Mouse (Mus musculus) brain, embryonic 14.5 days (tissue): ENCODE data around the gene Olfr381. TPM values are rescaled to one million over a fixed set of nuclear protein-coding genes. Genes with fewer than 3 reads are reported as not detected.
"Not testable (repeated sequence)": the region's sequence is repeated elsewhere in the genome, so short reads cannot be mapped to it uniquely, and the experiment has no call there.

Source experiments
- DNase-seq: peaks from one replicate; pipeline ENCODE4 v3.0.0-alpha.2; 2011; ENCODE audit warnings: low read depth
- CTCF ChIP-seq: fragments of 200-500 bp; IDR thresholded peaks from 2 replicates; pipeline ENCODE4 v1.5.1; 2012; ENCODE audit warnings: inconsistent platforms, mild to moderate bottlenecking, moderate library complexity, borderline replicate concordance; ENCODE audit not compliant: insufficient read depth, insufficient read length; ENCODE audit errors: extremely low read depth
- POLR2A ChIP-seq: fragments of 200-500 bp; IDR thresholded peaks from 2 replicates; pipeline ENCODE4 v1.6.1; 2012; ENCODE audit warnings: mild to moderate bottlenecking, inconsistent platforms, borderline replicate concordance; ENCODE audit not compliant: poor library complexity, insufficient read depth, insufficient read length, severe bottlenecking; ENCODE audit errors: extremely low read depth
- polyA plus RNA-seq: library from polyadenylated mRNA; depleted of rRNA; stranded (reverse); fragments of >200 nt; gene quantifications from 2 replicates; pipeline ENCODE4 v1.2.3, GENCODE M21; 2012; rRNA removed

The Olfr381 gene
- not detected in 2 replicates for polyA plus RNA-seq

GRCm38 (mm10) chr11:73491503-73491902 lies at the start of gene Olfr381:
Olfr381 (minus strand) TSS chr11:73491603.
- TF ChIP-seq CTCF: no peak
- no peak for TF ChIP-seq POLR2A
- no peak for DNase-seq

GRCm38 (mm10) chr11:73528971-73529370 lies 37.6 kb upstream of the Olfr381 start:
- DNase-seq: not testable (repeated sequence)

- no peak for DNase-seq
- TF ChIP-seq CTCF: no peak
- TF ChIP-seq POLR2A: no peak
Measured at GRCm38 (mm10) chr11:73517097-73517496, 25.7 kb upstream of the Olfr381 start, which contains the start of gene Olfr382. Olfr382 (minus strand) TSS chr11:73517197.

- no peak for DNase-seq
Measured at GRCm38 (mm10) chr11:73457408-73457807, 34.0 kb downstream of the Olfr381 start, which contains the start of gene Olfr380. Olfr380 (minus strand) TSS chr11:73457508.

More at GRCm38 (mm10) chr11:73457408-73457807, 34.0 kb downstream of the Olfr381 start, which contains the start of gene Olfr380:
- TF ChIP-seq CTCF (no peak), POLR2A (no peak)

Other genes starting within 250 kb of the Olfr381 start
- gene Trpv3, start 224.2 kb downstream of the Olfr381 start, polyA plus RNA-seq: 0.14 and 0.27 TPM in 2 replicates
- gene Aspa, start 162.0 kb downstream of the Olfr381 start, polyA plus RNA-seq: 0.57 and 0.82 TPM in 2 replicates
- not detected in 2 replicates for gene Gm49340, start 161.9 kb downstream of the Olfr381 start, polyA plus RNA-seq
- gene Spata22, start 161.9 kb downstream of the Olfr381 start, polyA plus RNA-seq: 0.05 and 0.08 TPM in 2 replicates
- gene Olfr20, start 140.8 kb downstream of the Olfr381 start, polyA plus RNA-seq: not detected in 2 replicates
- not detected in 2 replicates for gene Olfr376, start 120.4 kb downstream of the Olfr381 start, polyA plus RNA-seq
- not detected in 2 replicates for gene Olfr1, start 92.0 kb downstream of the Olfr381 start, polyA plus RNA-seq
- gene Olfr378, start 63.1 kb downstream of the Olfr381 start, polyA plus RNA-seq: not detected in 2 replicates
- not detected in 2 replicates for gene Olfr380, start 34.1 kb downstream of the Olfr381 start, polyA plus RNA-seq
- not detected in 2 replicates for gene Olfr382, start 25.6 kb upstream of the Olfr381 start, polyA plus RNA-seq
- not detected in 2 replicates for gene Olfr385, start 101.4 kb upstream of the Olfr381 start, polyA plus RNA-seq
- gene Olfr384, start 107.0 kb upstream of the Olfr381 start, polyA plus RNA-seq: not detected in 2 replicates
- gene Zfp735, start 197.2 kb upstream of the Olfr381 start, polyA plus RNA-seq: not detected in 2 replicates